Mouse (Mus musculus): ENCODE results near the gene Olfr906.

Olfr906 gene

GRCm38 (mm10) chr9:38486785-38487184, at the start of gene Olfr906:
Olfr906 (plus strand) TSS chr9:38487085.
- no peak for DNase-seq (ENCODE audit: extremely low spot score)

GRCm38 (mm10) chr9:38447352-38447751, 39.5 kb upstream of the Olfr906 start, which contains the start of gene Olfr902:
Olfr902 (plus strand) TSS chr9:38447652.
- no peak for DNase-seq (ENCODE audit: extremely low spot score)

GRCm38 (mm10) chr9:38462844-38463243, 24.0 kb upstream of the Olfr906 start, which contains the start of gene Olfr904:
Olfr904 (plus strand) TSS chr9:38463144.
- no peak for DNase-seq (ENCODE audit: extremely low spot score)

- DNase-seq (ENCODE audit: extremely low spot score), result no peak
Measured at GRCm38 (mm10) chr9:38470807-38471206, 16.1 kb upstream of the Olfr906 start, which contains the start of gene Olfr905. Olfr905 (plus strand) TSS chr9:38471107.

- DNase-seq (ENCODE audit: extremely low spot score), result no peak
Measured at GRCm38 (mm10) chr9:38495501-38495900, 8.6 kb downstream of the Olfr906 start, which contains the start of gene Olfr907. Olfr907 (plus strand) TSS chr9:38495801.

- no peak for DNase-seq (ENCODE audit: extremely low spot score)
Measured at GRCm38 (mm10) chr9:38512353-38512752, 25.5 kb downstream of the Olfr906 start.

GRCm38 (mm10) chr9:38521280-38521679, 34.4 kb downstream of the Olfr906 start, which contains the start of gene Olfr911-ps1:
Olfr911-ps1 (plus strand) TSS chr9:38521580.
- no peak for DNase-seq (ENCODE audit: extremely low spot score)

- DNase-seq (ENCODE audit: extremely low spot score), result no peak
Measured at GRCm38 (mm10) chr9:38537549-38537948, 50.7 kb downstream of the Olfr906 start, which contains the start of gene Olfr910. Olfr910 (plus strand) TSS chr9:38537849.
